Mouse (Mus musculus) myocyte (in vitro differentiated cells): Measurements from ENCODE around the gene Slc12a7. TPM values are rescaled to one million over a fixed set of nuclear protein-coding genes. Genes with fewer than 3 reads are reported as not detected.

Experiments used
- H3K27me3 ChIP-seq: one replicate; pipeline ENCODE4 v1.6.1; 2011; ENCODE audit not compliant: control insufficient read depth, insufficient read depth, insufficient read length
- H3K36me3 ChIP-seq: one replicate; pipeline ENCODE4 v1.6.1; 2011; ENCODE audit not compliant: control insufficient read depth, insufficient read depth
- H3K4me2 ChIP-seq: one replicate; pipeline ENCODE4 v1.6.1; 2011; ENCODE audit warnings: low read depth, control low read depth
- H3K4me3 ChIP-seq: one replicate; pipeline ENCODE4 v1.5.1; 2011; ENCODE audit warnings: mild to moderate bottlenecking, control low read depth, moderate library complexity
- H3K79me2 ChIP-seq: one replicate; pipeline ENCODE4 v1.6.1; 2011; ENCODE audit not compliant: control insufficient read depth, insufficient read depth
- H3ac ChIP-seq: one replicate; pipeline ENCODE4 v1.6.1; 2011; ENCODE audit not compliant: control insufficient read depth, insufficient read length
- CEBPB ChIP-seq: IDR thresholded peaks from 2 replicates; pipeline ENCODE4 v1.6.1; 2011; ENCODE audit warnings: mild to moderate bottlenecking, moderate library complexity; ENCODE audit not compliant: poor library complexity, insufficient read depth, severe bottlenecking
- E2F4 ChIP-seq: IDR thresholded peaks from one replicate; pipeline ENCODE4 v1.6.1; 2011; ENCODE audit warnings: mild to moderate bottlenecking, control low read depth, moderate library complexity; ENCODE audit not compliant: insufficient read depth
- MAX ChIP-seq: IDR thresholded peaks from one replicate; pipeline ENCODE4 v1.6.1; 2011; ENCODE audit warnings: low read depth, mild to moderate bottlenecking, control low read depth
- MYOD1 ChIP-seq, 3 experiments: IDR thresholded peaks; one replicate each; pipeline ENCODE4 v1.6.1; 2011; ENCODE audit warnings: control low read depth in 2 of 3, low read depth in 2 of 3, mild to moderate bottlenecking in 2 of 3, moderate library complexity in 1 of 3; ENCODE audit not compliant: insufficient read length in 2 of 3, control insufficient read depth in 1 of 3
- MYOG ChIP-seq, 3 experiments: IDR thresholded peaks; one replicate each; pipeline ENCODE4 v1.6.1; 2011; ENCODE audit warnings: control low read depth in 2 of 3, low read depth in 2 of 3, mild to moderate bottlenecking in 2 of 3; ENCODE audit not compliant: insufficient read length in 2 of 3, control insufficient read depth in 1 of 3, insufficient read depth in 1 of 3
- POLR2A ChIP-seq: IDR thresholded peaks from one replicate; pipeline ENCODE4 v1.6.1; 2011; ENCODE audit warnings: low read depth, mild to moderate bottlenecking, control low read depth, moderate library complexity; ENCODE audit not compliant: insufficient read length
- POLR2AphosphoS2 ChIP-seq: IDR thresholded peaks from one replicate; pipeline ENCODE4 v1.6.1; 2011; ENCODE audit warnings: low read depth, control low read depth; ENCODE audit not compliant: insufficient read length
- REST ChIP-seq: IDR thresholded peaks from one replicate; pipeline ENCODE4 v1.6.1; 2011; ENCODE audit warnings: mild to moderate bottlenecking, control low read depth, moderate library complexity; ENCODE audit not compliant: insufficient read depth, insufficient read length
- SRF ChIP-seq: IDR thresholded peaks from one replicate; pipeline ENCODE4 v1.6.1; 2011; ENCODE audit warnings: low read depth; ENCODE audit not compliant: control insufficient read depth, insufficient read length
- TCF12 ChIP-seq: IDR thresholded peaks from one replicate; pipeline ENCODE4 v1.6.1; 2011; ENCODE audit warnings: mild to moderate bottlenecking, control low read depth; ENCODE audit not compliant: poor library complexity, insufficient read depth, severe bottlenecking
- TCF3 ChIP-seq: IDR thresholded peaks from one replicate; pipeline ENCODE4 v1.6.1; 2011; ENCODE audit warnings: low read depth, control low read depth; ENCODE audit not compliant: insufficient read length
- USF1 ChIP-seq: IDR thresholded peaks from one replicate; pipeline ENCODE4 v1.6.1; 2011; ENCODE audit warnings: low read depth, mild to moderate bottlenecking, control low read depth, moderate library complexity
- polyA plus RNA-seq: library from polyadenylated mRNA; unstranded; fragments of >200 nt; fragmentation: generic; extraction: Trizol; gene quantifications from one replicate; pipeline ENCODE4 v1.2.1, GENCODE M21; 2012; ENCODE audit warnings: missing spikeins

The Slc12a7 gene
- polyA plus RNA-seq, 1 experiment: 25.7 TPM

DNA sequence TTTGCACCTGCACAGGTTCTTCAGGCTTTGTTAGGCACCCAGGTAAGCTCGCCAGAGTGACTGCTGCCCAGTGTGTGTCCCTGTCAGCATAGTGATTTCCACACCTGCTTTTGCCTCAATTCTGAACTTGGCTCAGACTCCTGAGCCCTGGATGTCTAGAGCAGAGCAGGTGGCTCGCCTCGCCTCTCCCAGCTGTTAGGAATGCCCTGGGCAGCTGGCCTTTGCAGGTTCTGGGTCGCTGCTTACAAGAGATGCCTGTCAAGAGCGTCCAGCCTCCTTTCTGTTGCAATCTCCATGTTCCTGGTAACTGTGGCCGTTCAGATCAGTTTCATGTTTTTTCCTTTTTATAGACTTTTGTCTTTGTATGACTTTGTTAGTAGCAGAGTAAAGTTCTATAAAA lies 83.4 kb downstream of the Slc12a7 start:
- no peak overlapping the region for H3ac ChIP-seq
- no peak overlapping the region for H3K4me2 ChIP-seq
- no peak overlapping the region for H3K4me3 ChIP-seq
- H3K36me3 ChIP-seq: no peaks in the 10 kb centered on the region
- TF ChIP-seq MYOD1 (IDR thresholded peaks at IDR 0.05; ENCODE audit: control insufficient read depth in 1 of 3, insufficient read length in 2 of 3, low read depth in 2 of 3) (peak in 1 of 3 experiments; percentile 53), POLR2AphosphoS2 (no peak), TCF3 (no peak), MYOG (IDR thresholded peaks at IDR 0.05; ENCODE audit: control insufficient read depth in 1 of 3, insufficient read depth in 1 of 3, insufficient read length in 2 of 3, low read depth in 2 of 3) (peak in 2 of 3 experiments; percentile 31 to 61), MAX (no peak)
- H3K27me3 ChIP-seq: no peaks in the 10 kb centered on the region
- no peaks in the 10 kb centered on the region for H3K79me2 ChIP-seq

DNA sequence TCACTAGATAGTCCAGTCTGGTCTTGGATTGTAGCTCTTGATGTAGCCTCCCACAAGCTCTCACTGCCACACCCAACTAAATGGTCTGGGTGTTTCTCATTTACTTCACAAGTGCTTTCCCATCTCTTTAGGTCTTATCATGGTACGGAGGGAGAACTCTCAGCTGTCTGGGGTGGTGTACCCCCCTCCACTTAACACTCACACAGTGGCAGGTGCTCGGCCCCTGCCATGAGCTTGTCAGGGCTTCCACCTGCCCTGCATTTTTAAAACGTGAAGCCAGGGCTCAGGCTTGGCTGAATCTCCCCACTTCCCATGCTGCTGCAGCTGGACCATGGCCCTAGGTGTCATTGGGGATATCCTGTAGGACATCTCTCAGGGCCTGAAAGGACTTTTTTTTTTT lies 86.0 kb downstream of the Slc12a7 start:
- Histone ChIP-seq H3K4me2 (no peak overlapping the region), H3K79me2 (no peaks in the 10 kb centered on the region), H3K27me3 (no peaks in the 10 kb centered on the region), H3K4me3 (no peak overlapping the region), H3ac (no peak overlapping the region), H3K36me3 (no peaks in the 10 kb centered on the region)
- TF ChIP-seq TCF12: no peak
- TF ChIP-seq MYOG (IDR thresholded peaks at IDR 0.05; ENCODE audit: control insufficient read depth in 1 of 3, insufficient read depth in 1 of 3, insufficient read length in 2 of 3, low read depth in 2 of 3): peak in 1 of 3 experiments; percentile 67
- no peak for TF ChIP-seq POLR2A
- TF ChIP-seq USF1: no peak
- TF ChIP-seq MYOD1 (IDR thresholded peaks at IDR 0.05; ENCODE audit: control insufficient read depth in 1 of 3, insufficient read length in 2 of 3, low read depth in 2 of 3): peak in 1 of 3 experiments; percentile 78
- no peak for TF ChIP-seq REST

DNA sequence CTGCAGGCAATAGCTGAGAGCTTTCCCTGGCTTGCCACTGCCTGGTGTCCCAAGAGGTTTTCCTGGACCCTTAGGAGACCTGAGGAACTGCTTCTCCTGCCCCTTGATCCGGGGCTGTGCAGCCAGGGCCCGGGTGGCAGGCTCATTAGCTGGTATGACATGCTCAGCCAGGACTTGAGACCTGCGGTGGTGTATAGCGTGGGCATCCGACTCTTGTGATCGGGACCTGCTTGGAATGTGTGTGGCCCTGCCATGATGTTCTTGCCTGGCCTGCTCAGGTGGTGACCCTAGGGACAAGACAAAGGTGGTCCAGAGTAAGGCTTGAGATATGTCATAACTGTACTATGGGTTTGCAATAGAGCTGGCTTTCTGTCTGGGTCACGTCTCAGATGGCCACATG lies 88.4 kb downstream of the Slc12a7 start:
- H3ac ChIP-seq: no peak overlapping the region
- H3K79me2 ChIP-seq: no peaks in the 10 kb centered on the region
- H3K27me3 ChIP-seq: peaks cover 6% of the 10 kb centered on the region
- H3K4me3 ChIP-seq: no peak overlapping the region
- H3K4me2 ChIP-seq: no peak overlapping the region
- TF ChIP-seq USF1 (no peak), MYOG (IDR thresholded peaks at IDR 0.05; ENCODE audit: control insufficient read depth in 1 of 3, insufficient read depth in 1 of 3, insufficient read length in 2 of 3, low read depth in 2 of 3) (no peak), MAX (no peak), REST (no peak), POLR2AphosphoS2 (no peak), E2F4 (no peak), TCF3 (no peak), POLR2A (no peak), TCF12 (no peak), SRF (no peak), MYOD1 (IDR thresholded peaks at IDR 0.05; ENCODE audit: control insufficient read depth in 1 of 3, insufficient read length in 2 of 3, low read depth in 2 of 3) (no peak), CEBPB (no peak)
- no peaks in the 10 kb centered on the region for H3K36me3 ChIP-seq

DNA sequence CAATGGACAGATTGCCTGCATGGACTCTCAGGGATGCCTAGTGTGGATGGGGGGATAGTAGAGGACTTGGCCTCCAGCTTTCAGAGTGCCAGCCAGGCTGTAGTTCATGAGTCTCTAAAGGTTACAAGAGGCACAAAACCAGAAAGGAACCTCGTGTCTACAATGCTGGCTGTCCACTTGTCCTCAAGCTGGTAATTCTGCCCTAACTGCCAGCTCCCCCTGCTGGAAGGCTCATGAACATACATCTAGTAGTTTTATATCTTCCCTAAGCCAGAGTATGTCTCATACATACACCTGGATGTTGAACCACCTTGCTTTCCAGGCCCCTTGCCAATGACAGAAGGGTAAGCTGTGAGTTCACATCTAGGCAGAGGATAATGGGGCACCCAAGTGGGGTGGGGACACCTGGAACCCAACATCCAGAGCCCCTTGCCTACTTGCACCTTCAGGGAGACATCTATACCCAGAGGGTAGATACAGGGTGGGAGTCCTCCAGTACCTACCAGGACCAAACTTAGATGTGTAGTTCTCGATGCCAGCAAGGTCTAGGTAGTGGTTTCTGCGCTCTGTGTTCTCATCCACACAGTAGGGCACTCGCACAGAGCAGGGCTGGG lies 89.4 kb downstream of the Slc12a7 start:
- TF ChIP-seq TCF3 (no peak), POLR2A (no peak), MYOD1 (IDR thresholded peaks at IDR 0.05; ENCODE audit: control insufficient read depth in 1 of 3, insufficient read length in 2 of 3, low read depth in 2 of 3) (no peak), REST (no peak), E2F4 (no peak)
- Histone ChIP-seq H3K27me3 (peaks cover 6% of the 10 kb centered on the region), H3ac (no peak overlapping the region), H3K79me2 (no peaks in the 10 kb centered on the region), H3K4me3 (no peak overlapping the region), H3K36me3 (no peaks in the 10 kb centered on the region), H3K4me2 (no peak overlapping the region)

DNA sequence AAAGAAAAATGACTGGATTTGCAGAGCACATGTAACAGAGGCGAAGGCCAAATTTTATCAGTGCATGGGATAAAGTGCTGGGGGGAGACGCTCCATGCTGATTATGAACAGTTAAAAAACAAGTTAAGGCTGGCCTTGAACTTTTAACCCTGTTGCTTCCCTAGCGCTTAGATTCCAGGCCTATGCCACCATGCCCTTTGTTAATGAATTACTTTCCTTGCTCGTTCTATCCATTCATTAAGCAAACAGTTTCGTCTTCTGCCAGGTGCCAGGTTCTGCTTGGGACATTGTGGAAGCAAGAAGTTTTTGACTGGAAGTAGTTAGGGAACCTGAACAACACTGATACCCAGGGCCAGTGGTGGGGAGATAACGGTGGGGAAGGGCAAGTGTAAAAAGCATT lies 90.8 kb downstream of the Slc12a7 start:
- Histone ChIP-seq H3K27me3 (peaks cover 6% of the 10 kb centered on the region), H3K79me2 (no peaks in the 10 kb centered on the region), H3K4me3 (no peak overlapping the region), H3K4me2 (no peak overlapping the region), H3K36me3 (no peaks in the 10 kb centered on the region), H3ac (no peak overlapping the region)
- TF ChIP-seq USF1 (no peak), MYOG (IDR thresholded peaks at IDR 0.05; ENCODE audit: control insufficient read depth in 1 of 3, insufficient read depth in 1 of 3, insufficient read length in 2 of 3, low read depth in 2 of 3) (no peak), SRF (no peak), TCF12 (no peak), POLR2A (no peak), POLR2AphosphoS2 (no peak), E2F4 (no peak), MYOD1 (IDR thresholded peaks at IDR 0.05; ENCODE audit: control insufficient read depth in 1 of 3, insufficient read length in 2 of 3, low read depth in 2 of 3) (no peak), MAX (no peak)
